Mouse (Mus musculus) layer of hippocampus, postnatal 36 days (tissue): ENCODE results near the gene Fmnl1. TPM values are rescaled to one million over a fixed set of nuclear protein-coding genes. Genes with fewer than 3 reads are reported as not detected.

Experiments used
- DNase-seq, 2 experiments: peaks; one replicate each; pipeline ENCODE4 v3.0.0; 2022
- total RNA-seq, 2 experiments: library from RNA; stranded (reverse); gene quantifications; 2 replicates each; pipeline ENCODE4 v1.2.3; 2021

Fmnl1 gene
- total RNA-seq, 2 experiments from 2014 or later = 136 to 154 TPM

- DNase-seq = no peak
Observed at GRCm38 (mm10) chr11:103161449-103161848, 9.5 kb upstream of the Fmnl1 start.

- DNase-seq = no peak
Observed at GRCm38 (mm10) chr11:103162132-103162531, 8.8 kb upstream of the Fmnl1 start.

- no peak for DNase-seq
Observed at GRCm38 (mm10) chr11:103164391-103164790, 6.5 kb upstream of the Fmnl1 start.

- peak; percentile 71 to 76 for DNase-seq
Observed at GRCm38 (mm10) chr11:103168690-103169390, 2.1 kb upstream of the Fmnl1 start.

- DNase-seq = no peak
Observed at GRCm38 (mm10) chr11:103169664-103170063, 1.2 kb upstream of the Fmnl1 start.

GRCm38 (mm10) chr11:103170111-103170493, 805 bp upstream of the Fmnl1 start:
- DNase-seq = no peak

GRCm38 (mm10) chr11:103171286-103171620, 346 bp downstream of the Fmnl1 start:
- DNase-seq = no peak

GRCm38 (mm10) chr11:103171703-103172391, 940 bp downstream of the Fmnl1 start:
- DNase-seq = no peak

- DNase-seq = no peak
Observed at GRCm38 (mm10) chr11:103172392-103173040, 1.6 kb downstream of the Fmnl1 start.

GRCm38 (mm10) chr11:103173041-103173770, 2.3 kb downstream of the Fmnl1 start:
- DNase-seq = no peak

GRCm38 (mm10) chr11:103173771-103174344, 3.0 kb downstream of the Fmnl1 start:
- DNase-seq = no peak

GRCm38 (mm10) chr11:103174411-103174832, 3.5 kb downstream of the Fmnl1 start:
- no peak for DNase-seq

- no peak for DNase-seq
Observed at GRCm38 (mm10) chr11:103174891-103175391, 4.0 kb downstream of the Fmnl1 start.

GRCm38 (mm10) chr11:103175688-103176442, 5.0 kb downstream of the Fmnl1 start:
- DNase-seq = no peak

GRCm38 (mm10) chr11:103176510-103176909, 5.6 kb downstream of the Fmnl1 start:
- no peak for DNase-seq

- no peak for DNase-seq
Observed at GRCm38 (mm10) chr11:103177216-103177615, 6.3 kb downstream of the Fmnl1 start.

GRCm38 (mm10) chr11:103177815-103178485, 7.0 kb downstream of the Fmnl1 start:
- no peak for DNase-seq

- no peak for DNase-seq
Observed at GRCm38 (mm10) chr11:103178748-103179147, 7.8 kb downstream of the Fmnl1 start.

GRCm38 (mm10) chr11:103180426-103180825, 9.5 kb downstream of the Fmnl1 start:
- DNase-seq = no peak

- no peak for DNase-seq
Observed at GRCm38 (mm10) chr11:103181349-103181748, 10.4 kb downstream of the Fmnl1 start.

- no peak for DNase-seq
Observed at GRCm38 (mm10) chr11:103181911-103182310, 11.0 kb downstream of the Fmnl1 start.
